Mouse (Mus musculus) frontal cortex, postnatal 14 days (tissue): ENCODE data around the gene Mov10.
"Not testable (repeated sequence)": the region's sequence is repeated elsewhere in the genome, so short reads cannot be mapped to it uniquely, and the experiment has no call there.

Experiments used
- DNase-seq, 2 experiments: peaks; one replicate each; pipeline ENCODE4 v3.0.0; 2022; ENCODE audit warnings: low spot score in 2 of 2

Mov10 gene

DNA sequence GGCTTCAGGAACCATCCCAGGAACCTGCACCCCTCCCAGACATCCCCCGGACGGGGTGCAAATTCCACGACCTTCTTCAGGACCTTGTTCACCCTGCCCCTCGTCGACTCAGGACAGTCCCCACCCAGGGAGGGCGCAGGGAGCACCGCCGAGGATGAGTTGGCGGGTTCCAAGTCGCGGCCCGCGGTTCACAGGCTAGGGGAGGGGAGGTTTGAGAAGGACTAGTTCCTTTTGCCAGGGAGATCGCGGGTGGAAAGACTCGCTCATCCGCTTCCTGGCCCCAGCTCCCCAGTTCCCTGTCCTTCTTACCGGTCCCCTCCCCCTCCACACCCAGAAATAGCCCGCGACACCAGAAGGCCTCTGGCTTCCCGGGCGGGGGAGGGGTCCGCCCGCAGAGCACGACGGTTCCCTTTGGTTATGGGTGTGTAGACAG lies 36.9 kb downstream of the Mov10 start, which contains the start of gene Fam19a3:
Gene Fam19a3 (minus strand): TSS at position 370 of the 433 bp plus-strand sequence.
- no peak for DNase-seq

DNA sequence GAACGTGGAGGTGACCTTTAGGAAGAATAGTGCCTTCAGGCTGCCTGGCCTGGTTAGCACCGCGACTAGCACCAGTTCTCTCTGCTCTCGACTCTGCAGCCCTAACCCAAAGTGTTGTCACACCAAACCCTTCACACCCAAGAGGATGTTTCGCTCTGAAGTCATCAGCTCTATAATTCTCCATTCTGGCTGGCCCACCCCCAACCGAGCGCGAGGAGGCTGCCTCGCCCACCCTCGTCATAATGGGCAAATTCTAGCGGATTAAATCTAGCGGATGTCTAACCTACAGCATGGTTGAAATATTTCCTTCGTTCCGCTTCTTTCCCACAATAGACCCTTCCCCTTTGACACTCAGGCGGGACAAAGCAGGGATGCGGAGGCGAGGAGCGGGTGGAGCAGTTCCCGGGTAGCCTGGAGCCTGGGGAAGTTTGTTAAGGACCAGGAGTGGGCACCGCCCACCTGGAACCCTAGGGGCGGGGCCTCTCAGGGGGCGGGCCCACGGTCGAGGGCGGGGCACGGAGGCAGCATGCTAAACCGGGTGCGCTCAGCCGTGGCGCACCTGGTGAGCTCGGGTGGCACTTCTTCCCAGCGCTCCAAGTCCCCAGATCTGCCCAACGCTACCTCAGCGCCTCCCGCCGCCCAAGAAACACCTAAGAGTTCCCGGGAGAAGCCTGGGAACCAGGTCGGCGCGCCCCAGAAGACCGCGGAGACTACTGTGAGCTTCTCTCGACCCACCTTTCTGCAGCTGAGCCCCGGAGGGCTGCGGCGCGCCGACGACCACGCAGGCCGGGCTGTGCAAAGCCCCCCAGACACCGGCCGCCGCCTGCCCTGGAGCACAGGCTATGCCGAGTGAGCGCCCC lies 37.6 kb downstream of the Mov10 start, which contains the start of gene Ppm1j:
Gene Ppm1j (plus strand): TSS at position 496 of the 860 bp plus-strand sequence.
- no peak for DNase-seq

DNA sequence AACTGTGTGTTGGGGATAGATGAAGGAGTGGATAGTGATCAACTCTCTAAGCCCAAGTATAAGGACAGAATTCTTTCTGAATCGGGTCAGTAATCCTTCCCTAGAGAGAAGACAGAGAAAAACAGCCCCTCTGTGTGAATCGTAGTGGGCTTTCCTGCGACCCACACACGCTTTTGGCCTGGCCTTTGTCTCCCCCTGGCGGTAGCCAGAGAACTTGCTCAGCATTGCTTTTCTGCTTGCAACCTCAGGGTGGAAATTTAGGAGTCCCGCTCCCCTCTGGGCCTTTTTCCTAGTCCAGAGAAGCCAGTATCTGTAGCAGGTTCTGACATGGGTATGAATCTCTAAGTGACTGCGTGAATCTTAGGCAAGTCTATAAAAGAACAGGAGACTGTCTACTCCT lies 38.4 kb downstream of the Mov10 start:
- DNase-seq = no peak

DNA sequence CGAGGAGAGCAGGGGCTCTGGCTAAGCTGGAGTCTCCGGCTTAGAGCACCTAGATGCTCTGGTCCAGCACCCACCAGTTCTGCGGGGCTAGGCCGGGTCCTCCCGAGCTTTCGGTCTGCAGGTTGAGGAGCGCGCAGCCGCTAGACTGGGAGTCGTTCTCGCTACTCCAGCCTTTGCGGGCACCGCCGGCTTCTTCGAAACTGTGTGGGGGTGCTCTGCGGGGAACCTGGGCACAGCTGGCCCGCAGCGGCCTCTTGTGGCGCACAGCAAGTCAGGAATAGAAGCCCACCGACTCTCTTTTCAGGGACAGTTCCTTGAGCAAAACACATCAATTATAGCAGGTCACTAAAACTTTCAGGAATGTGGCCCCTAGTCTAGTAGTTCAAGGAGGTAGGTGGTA lies 41.0 kb downstream of the Mov10 start:
- DNase-seq = no peak

DNA sequence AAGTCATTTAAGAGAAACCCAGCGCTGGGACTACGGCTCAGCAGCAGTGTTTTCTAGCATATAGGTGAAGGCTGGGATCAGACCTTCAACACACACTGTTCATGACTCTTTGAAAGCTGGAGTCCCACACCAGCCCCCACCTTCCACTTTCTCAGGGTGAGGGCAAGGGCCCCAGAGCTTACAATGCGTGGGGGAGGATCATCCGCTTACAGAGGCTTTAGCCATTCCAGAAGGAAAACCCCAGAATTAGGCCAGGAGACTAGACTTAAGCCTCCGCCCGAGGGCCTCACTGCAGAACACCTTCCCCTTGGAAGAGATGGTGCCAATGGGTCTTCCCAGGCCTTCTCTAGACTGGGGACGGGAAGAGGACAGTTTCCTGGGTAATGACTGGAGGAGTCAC lies 45.1 kb downstream of the Mov10 start:
- DNase-seq = no peak

DNA sequence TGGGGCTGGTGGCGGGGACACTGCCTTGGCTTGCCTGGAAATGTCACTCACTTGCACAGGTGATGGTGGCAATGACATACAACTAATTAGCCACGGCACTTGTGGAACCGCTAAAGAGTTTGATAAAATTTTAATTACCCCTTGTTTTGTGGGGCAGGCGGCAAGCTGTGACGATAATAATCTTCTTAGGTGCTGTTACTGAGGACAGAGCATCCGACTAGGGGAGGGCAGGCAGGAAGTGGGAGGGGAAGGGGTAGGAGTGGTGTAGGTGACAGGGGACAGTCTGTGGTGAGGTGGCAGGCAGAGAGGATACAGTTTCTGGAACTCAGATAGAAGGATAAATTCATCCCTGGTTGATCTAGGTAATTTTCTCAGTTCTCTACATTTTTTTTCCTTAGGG lies 46.9 kb downstream of the Mov10 start:
- DNase-seq = no peak

DNA sequence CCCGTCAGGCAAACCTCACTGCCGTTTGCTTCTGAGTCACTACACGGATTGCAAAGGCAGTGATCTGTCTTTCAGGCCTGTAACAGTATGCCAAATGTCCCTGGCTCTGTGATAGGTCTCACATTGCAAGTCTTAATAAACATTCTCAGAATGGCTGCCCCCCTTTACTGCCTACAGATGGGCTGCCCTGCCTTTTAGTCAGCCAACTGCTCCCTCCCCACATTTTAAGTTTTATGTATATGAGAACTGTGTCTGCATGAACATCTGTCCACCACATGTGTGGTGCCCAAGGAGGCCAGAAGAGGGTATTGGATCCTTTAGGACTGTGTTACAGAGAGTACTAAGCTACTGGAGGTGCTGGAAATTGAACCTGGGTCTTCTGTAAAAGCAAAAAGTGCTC lies 47.4 kb downstream of the Mov10 start:
- DNase-seq = no peak

DNA sequence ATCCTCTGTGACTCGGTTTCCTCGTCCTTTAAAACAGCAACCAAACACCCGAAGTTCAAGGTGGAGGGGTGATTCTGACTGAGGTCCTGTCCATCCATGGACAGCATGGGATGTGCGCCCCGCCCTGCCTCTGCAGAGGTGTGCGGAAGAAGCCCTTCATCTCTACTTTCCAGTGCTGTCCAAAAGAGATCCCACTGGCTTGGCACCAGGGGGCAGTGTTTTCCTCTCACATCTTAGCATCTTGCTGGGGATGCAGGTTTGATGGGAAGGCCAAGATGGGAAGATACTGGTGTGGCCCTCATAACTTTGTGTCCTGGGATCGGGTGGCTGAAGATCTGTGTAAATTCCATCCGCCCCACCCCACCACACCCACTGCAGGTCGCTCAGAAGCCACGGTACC lies 48.3 kb downstream of the Mov10 start:
- DNase-seq = no peak

DNA sequence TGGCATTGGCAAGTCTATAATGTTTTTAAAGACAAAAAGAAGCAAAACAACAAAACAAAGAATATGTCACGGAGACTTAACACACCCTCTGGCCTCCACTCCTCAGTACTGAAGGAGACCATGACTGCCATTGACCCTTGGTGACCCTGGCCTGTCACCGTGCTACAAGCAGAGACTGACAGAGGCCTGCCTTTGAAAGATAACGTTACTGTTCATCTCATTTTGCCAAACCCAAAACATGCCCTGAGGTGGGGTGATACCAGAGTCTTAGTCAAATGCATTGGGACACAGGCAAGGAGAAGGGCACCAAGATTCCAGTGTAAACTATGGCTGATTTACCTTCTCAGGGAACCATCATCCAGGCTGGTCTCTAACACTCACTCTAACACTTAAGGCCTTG lies 49.2 kb downstream of the Mov10 start:
- no peak for DNase-seq

DNA sequence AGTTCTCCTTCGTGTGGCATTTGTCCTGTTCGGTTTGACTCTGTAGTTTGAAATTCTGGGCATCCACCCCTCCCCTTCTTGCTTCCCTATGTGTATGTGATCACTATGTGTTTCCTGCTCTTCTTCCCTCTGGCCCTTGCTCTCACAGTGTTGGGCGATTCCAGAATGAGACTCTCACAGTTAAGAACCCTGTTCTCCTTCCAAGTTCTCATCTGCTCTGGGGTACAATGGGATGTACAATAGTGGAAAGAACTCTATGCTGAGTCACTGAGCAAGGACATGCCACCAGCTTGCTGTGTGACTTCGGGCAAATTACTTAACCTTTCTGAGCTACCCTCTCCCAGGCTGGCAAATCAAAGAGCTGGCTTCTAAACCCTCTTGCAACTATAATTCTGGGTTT lies 50.6 kb downstream of the Mov10 start:
- no peak for DNase-seq

DNA sequence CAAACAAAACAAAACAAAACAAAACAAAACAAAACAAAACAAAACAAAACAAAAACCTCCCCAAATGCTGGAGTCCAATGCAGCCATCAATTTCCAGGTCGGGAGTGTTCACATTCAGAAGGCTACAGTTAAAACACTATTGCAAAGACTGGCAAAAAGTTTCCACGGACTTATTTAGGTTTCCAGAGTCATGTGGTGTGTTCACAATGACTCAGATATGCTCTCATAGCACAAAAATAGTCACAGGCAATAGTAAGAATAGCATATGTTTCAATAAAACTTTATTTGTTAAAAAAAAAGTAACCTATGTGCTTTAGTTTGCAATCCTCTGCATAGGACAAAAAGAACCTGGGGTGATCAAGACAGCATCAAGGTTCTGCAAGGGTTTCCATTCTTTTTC lies 51.2 kb downstream of the Mov10 start:
- DNase-seq = no peak

DNA sequence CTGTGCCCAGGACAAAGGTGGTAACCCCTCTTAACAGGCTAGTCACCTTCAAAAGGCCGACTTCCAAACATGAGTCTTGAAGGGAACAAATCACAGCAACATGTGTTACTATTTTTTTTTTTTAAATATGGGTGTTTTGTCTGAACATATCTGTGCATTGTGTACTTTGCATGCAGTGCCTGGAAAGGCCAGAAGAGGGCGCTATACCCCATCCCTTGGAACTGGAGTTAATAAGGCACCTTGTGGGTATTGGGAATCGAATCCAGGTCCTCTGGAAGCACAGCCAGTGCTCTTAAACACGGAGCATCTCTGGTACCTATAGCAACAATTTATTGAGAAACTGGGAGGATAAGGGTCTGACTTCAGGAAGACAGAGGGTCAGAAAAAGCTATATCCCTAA lies 53.3 kb downstream of the Mov10 start:
- DNase-seq = no peak

DNA sequence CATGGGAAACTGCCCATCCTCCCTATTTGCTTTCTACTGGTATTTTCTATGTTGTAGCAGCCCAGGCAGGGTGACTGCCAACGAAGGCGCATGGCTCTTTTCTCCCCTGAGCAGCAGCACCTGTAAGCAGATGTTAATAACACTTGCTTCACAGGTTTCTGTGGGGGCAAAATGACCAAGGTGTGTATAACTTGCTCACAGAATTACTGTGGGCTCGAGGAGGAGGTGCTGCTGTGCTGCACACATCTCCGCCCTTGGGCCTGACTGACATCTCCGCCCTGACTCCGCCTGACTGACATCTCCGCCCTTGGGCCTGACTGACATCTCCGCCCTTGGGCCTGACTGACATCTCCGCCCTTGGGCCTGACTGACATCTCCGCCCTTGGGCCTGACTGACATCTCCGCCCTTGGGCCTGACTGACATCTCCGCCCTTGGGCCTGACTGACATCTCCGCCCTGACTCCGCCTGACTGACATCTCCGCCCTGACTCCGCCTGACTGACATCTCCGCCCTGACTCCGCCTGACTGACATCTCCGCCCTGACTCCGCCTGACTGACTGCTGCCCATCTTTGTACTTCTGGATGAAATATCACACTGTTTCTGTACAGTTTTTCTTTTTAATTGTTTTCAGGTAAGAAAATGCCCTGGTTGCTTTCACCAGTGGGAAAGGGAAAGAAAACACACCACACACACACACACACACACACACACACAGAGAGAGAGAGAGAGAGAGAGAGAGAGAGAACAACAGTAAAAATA lies 56.1 kb downstream of the Mov10 start:
- DNase-seq = not testable (repeated sequence)

DNA sequence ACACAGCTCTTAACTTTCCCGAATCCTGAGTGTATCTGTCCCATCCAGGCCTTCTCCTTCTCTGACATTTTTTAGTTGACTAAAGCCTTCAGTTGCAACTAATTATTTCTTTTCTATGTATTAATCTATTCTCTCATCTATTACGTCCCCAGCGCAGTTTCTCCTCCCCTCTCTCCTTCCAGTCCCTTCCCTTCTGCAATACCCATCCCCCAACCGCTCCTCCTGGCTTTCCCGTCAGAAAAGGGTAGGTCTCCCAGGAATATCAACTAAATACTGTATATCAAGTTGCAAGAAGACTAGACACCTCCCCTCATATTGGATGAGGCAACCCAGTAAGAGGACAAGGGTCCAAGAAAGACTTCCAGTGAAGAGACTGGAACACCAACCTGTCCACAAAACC lies 59.5 kb downstream of the Mov10 start:
- no peak for DNase-seq

DNA sequence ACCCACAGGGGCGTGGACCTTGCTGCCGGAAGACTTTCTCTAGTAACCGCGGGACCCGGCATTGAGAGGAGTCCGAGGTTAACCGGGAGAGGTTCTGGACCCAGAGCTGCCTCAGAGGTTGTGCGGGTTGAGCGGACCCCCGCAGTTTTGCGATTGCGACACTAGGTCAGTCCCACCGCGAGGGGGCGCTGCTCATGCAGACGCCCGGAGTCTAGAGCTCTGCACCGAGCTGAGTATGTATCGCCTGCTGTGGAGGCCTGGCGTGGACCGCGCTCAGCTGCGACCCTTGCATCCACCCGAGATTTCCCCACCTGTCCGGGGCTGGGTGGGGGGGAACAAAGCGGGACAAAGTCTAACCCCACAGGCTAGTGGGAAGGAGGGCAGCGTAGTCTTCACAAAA lies 60.0 kb downstream of the Mov10 start:
- DNase-seq = peak; percentile 18 to 58

DNA sequence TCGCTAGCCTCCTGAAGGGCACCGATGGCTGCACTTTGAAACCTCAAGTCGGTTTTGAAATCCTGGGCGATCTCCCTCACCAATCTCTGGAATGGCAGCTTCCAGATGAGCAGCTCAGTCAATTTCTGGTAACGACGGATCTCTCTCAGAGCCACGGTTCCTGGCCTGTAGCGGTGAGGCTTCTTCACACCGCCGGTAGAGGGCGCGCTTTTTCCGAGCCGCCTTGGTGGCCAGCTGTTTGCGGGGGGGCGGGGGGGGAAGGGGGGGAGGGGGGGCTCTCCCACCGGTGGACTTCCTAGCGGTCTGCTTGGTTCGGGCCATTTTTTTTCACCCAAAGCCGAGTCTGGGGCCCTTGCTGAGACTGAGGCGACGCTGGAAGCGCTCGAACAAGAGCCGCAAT lies 65.5 kb downstream of the Mov10 start:
- DNase-seq = not testable (repeated sequence)
